ENCODE assay signal across 27 mouse cellular contexts in the genomic region with DNA sequence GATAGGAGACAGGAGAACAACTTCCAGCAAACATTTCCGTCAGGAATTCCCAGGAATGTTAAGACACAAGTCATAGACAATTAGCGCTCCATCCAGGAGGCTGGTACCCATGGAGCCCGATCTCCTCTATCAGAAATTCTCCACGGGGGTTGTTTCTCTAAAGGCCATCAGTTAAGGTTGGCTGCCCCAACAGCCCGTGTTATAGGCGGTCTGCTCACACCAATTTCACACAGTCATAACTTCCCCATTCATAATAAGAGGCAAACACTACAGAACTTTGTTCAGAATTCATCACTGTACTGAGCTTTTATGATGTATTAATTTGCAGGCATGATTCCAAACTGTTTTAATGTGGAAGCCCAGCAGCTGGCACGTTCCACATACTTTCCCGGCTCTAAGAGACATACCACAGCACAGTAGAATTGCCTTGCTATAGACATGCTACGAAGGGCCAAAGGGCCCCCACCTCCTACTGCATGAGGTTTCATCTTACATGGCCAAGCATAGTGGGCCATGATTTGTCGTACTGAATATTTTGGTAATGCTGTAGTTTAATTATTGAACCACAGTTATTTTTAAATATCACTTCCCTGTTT. TPM values are rescaled to one million over a fixed set of nuclear protein-coding genes. Genes with fewer than 3 reads are reported as not detected.
DNase-seq lines count a peak whose midpoint lies in the region; ATAC-seq and TF ChIP-seq lines count a peak whose summit lies in the region.
"Had no signal": no experiment of that assay in that cellular context is flagged by ENCODE, and none has a peak within 500 bp of the region (broad histone marks: within the 10 kb centered on the region; RNA-seq: fewer than 3 reads in every experiment).

No protein-coding gene starts in this region.

- H3K9me3 ChIP-seq in kidney, embryonic 14.5 days (ENCODE audit: control insufficient read depth, low read length) = no peaks in the 10 kb centered on the region
- H3K9me3 ChIP-seq in midbrain, embryonic 15.5 days = no peaks in the 10 kb centered on the region
- H3K9me3 ChIP-seq in midbrain, embryonic 16.5 days (replicated peaks; ENCODE audit: control insufficient read depth, low read length, poor library complexity, severe bottlenecking) = no peaks in the 10 kb centered on the region
- no peaks in the 10 kb centered on the region for H3K9me3 ChIP-seq in hindbrain, embryonic 15.5 days
- H3K9me3 ChIP-seq: heart, embryonic 12.5 days had no signal

- H3K4me1 ChIP-seq in kidney, embryonic 14.5 days (ENCODE audit: control insufficient read depth, insufficient read depth, low read length) = peaks cover 3% of the 10 kb centered on the region; the same call in 1 of the 2 replicates
- peaks cover 3% of the 10 kb centered on the region; the same call in 1 of the 2 replicates for H3K4me1 ChIP-seq in midbrain, embryonic 15.5 days
- peaks cover 3% of the 10 kb centered on the region; the same call in 1 of the 2 replicates for H3K4me1 ChIP-seq in midbrain, embryonic 16.5 days (ENCODE audit: control insufficient read depth, insufficient read depth, low read length)
- H3K4me1 ChIP-seq in hindbrain, embryonic 15.5 days (replicated peaks) = peaks cover 10% of the 10 kb centered on the region

- TF ChIP-seq CTCF in brain, embryonic 14.5 days (IDR thresholded peaks at IDR 0.05; ENCODE audit: borderline replicate concordance, extremely low read depth, insufficient read depth, insufficient read length) = no peak

- WGBS in kidney, embryonic 14.5 days = 38% methylated on average over 10 of the region's 10 CpGs
- 30% methylated on average over 10 of the region's 10 CpGs for WGBS in midbrain, embryonic 15.5 days
- WGBS in midbrain, embryonic 16.5 days = 32% methylated on average over 10 of the region's 10 CpGs
- 29% methylated on average over 10 of the region's 10 CpGs for WGBS in hindbrain, embryonic 15.5 days

- no peak overlapping the region for H3K27ac ChIP-seq in kidney, embryonic 14.5 days (ENCODE audit: low read depth, low read length)
- no peak overlapping the region for H3K27ac ChIP-seq in midbrain, embryonic 15.5 days
- H3K27ac ChIP-seq in midbrain, embryonic 16.5 days (ENCODE audit: low read length) = no peak overlapping the region
- H3K27ac ChIP-seq in hindbrain, embryonic 15.5 days (replicated peaks) = no peak overlapping the region
- H3K27ac ChIP-seq: left cerebral cortex, adult 2 months had no signal

- no peaks in the 10 kb centered on the region for H3K27me3 ChIP-seq in kidney, embryonic 14.5 days (ENCODE audit: control insufficient read depth, insufficient read depth, low read length)
- no peaks in the 10 kb centered on the region for H3K27me3 ChIP-seq in midbrain, embryonic 15.5 days (replicated peaks)
- H3K27me3 ChIP-seq in midbrain, embryonic 16.5 days (ENCODE audit: control insufficient read depth, insufficient read depth, low read depth, low read length) = no peaks in the 10 kb centered on the region
- no peaks in the 10 kb centered on the region for H3K27me3 ChIP-seq in hindbrain, embryonic 15.5 days
- H3K27me3 ChIP-seq: heart, embryonic 12.5 days had no signal

- H3K9ac ChIP-seq in kidney, embryonic 14.5 days (ENCODE audit: low read depth, low read length) = no peak overlapping the region
- H3K9ac ChIP-seq in midbrain, embryonic 15.5 days = no peak overlapping the region
- no peak overlapping the region for H3K9ac ChIP-seq in midbrain, embryonic 16.5 days (ENCODE audit: low read depth, low read length)
- H3K9ac ChIP-seq in hindbrain, embryonic 15.5 days = no peak overlapping the region
- H3K9ac ChIP-seq: forebrain, postnatal 0 days; heart, embryonic 12.5 days; liver, postnatal 0 days had no signal

- no peaks in the 10 kb centered on the region for H3K36me3 ChIP-seq in kidney, embryonic 14.5 days (ENCODE audit: control insufficient read depth, insufficient read depth, low read length)
- H3K36me3 ChIP-seq in midbrain, embryonic 15.5 days (replicated peaks) = no peaks in the 10 kb centered on the region
- no peaks in the 10 kb centered on the region for H3K36me3 ChIP-seq in midbrain, embryonic 16.5 days (ENCODE audit: control insufficient read depth, insufficient read depth, low read length)
- no peaks in the 10 kb centered on the region for H3K36me3 ChIP-seq in hindbrain, embryonic 15.5 days
- H3K36me3 ChIP-seq: heart, embryonic 12.5 days had no signal

- H3K4me2 ChIP-seq in kidney, embryonic 14.5 days (replicated peaks; ENCODE audit: low read depth, low read length) = no peak overlapping the region
- no peak overlapping the region for H3K4me2 ChIP-seq in midbrain, embryonic 15.5 days
- H3K4me2 ChIP-seq in midbrain, embryonic 16.5 days (ENCODE audit: low read length) = no peak overlapping the region
- H3K4me2 ChIP-seq in hindbrain, embryonic 15.5 days = no peak overlapping the region
- H3K4me2 ChIP-seq: heart, embryonic 12.5 days; liver, embryonic 11.5 days; midbrain, embryonic 11.5 days had no signal

- no peak for DNase-seq in kidney, adult 11 months
- peak; percentile 36 for DNase-seq in brain, embryonic 14.5 days (ENCODE audit: low read depth)
- no peak for DNase-seq in spleen, postnatal 14 days (ENCODE audit: low spot score in 2 of 2)
- no peak for DNase-seq in adipocyte (ENCODE audit: low spot score)
- DNase-seq: adrenal gland, postnatal 14 days; cerebellum, adult 9-10 months; forebrain, postnatal 0 days; gastrocnemius, postnatal 14 days; heart, adult 18-20 months; heart, postnatal 10 days; kidney, adult 18-20 months; layer of hippocampus, adult 9-11 months; left cerebral cortex, postnatal 4 days; liver, postnatal 0 days; lung, postnatal 10 days; right cerebral cortex, postnatal 25 days; spleen, adult 18-20 months; thymus, postnatal 14 days had no signal

- no peak for TF ChIP-seq POLR2A in brain, embryonic 14.5 days (IDR thresholded peaks at IDR 0.05; ENCODE audit: borderline replicate concordance, extremely low read depth, insufficient read depth, insufficient read length, poor library complexity, severe bottlenecking)

- no peak overlapping the region for H3K4me3 ChIP-seq in kidney, embryonic 14.5 days (ENCODE audit: low read length)
- H3K4me3 ChIP-seq in midbrain, embryonic 15.5 days = no peak overlapping the region
- H3K4me3 ChIP-seq in midbrain, embryonic 16.5 days (ENCODE audit: low read depth, low read length) = no peak overlapping the region
- no peak overlapping the region for H3K4me3 ChIP-seq in hindbrain, embryonic 15.5 days
- H3K4me3 ChIP-seq: heart, embryonic 12.5 days; left cerebral cortex, adult 2 months had no signal

- ATAC-seq in kidney, embryonic 14.5 days (ENCODE audit: low FRiP score, low TSS enrichment) = peak; percentile 76; the same call in 1 of the 2 replicates
- peak; percentile 44; the same call in 1 of the 2 replicates for ATAC-seq in midbrain, embryonic 15.5 days (replicated peaks)
- ATAC-seq in midbrain, embryonic 16.5 days = no peak
- peak; percentile 57; the same call in 1 of the 2 replicates for ATAC-seq in hindbrain, embryonic 15.5 days (ENCODE audit: low FRiP score, low read depth)
- ATAC-seq: activated CD4-positive, CD25-positive, alpha-beta regulatory T cell, adult 4 months; forebrain, postnatal 0 days; liver, postnatal 0 days had no signal

RNA-seq across cellular contexts. Expression of a gene that starts 19.1 kb away (rescaled TPM):
- polyA plus RNA-seq in kidney, embryonic 14.5 days (2014; fragmentation: Nextera tagmentation; extraction: Ambion mirVana) = 25.1 and 31.0 TPM in 2 replicates
- polyA plus RNA-seq in midbrain, embryonic 15.5 days (2015; fragmentation: Nextera tagmentation; extraction: Ambion mirVana) = 36.7 and 41.1 TPM in 2 replicates
- 33.8 and 45.1 TPM in 2 replicates for polyA plus RNA-seq in midbrain, embryonic 16.5 days (2015; fragmentation: Nextera tagmentation; extraction: Ambion mirVana)
- polyA plus RNA-seq in brain, embryonic 14.5 days (2012; rRNA removed) = 13.0 and 30.7 TPM in 2 replicates
- 29.1 and 31.6 TPM in 2 replicates for polyA plus RNA-seq in hindbrain, embryonic 15.5 days (2015; fragmentation: Nextera tagmentation; extraction: Ambion mirVana)
